Mouse (Mus musculus): ENCODE measurements around the gene Brca1. TPM values are rescaled to one million over a fixed set of nuclear protein-coding genes. Genes with fewer than 3 reads are reported as not detected.
"Not testable (repeated sequence)": the region's sequence is repeated elsewhere in the genome, so short reads cannot be mapped to it uniquely, and the experiment has no call there.

The Brca1 gene
- 21.6 and 23.0 TPM in 2 replicates for polyA plus RNA-seq (2016; fragmentation: Nextera tagmentation; extraction: Ambion mirVana)

DNA sequence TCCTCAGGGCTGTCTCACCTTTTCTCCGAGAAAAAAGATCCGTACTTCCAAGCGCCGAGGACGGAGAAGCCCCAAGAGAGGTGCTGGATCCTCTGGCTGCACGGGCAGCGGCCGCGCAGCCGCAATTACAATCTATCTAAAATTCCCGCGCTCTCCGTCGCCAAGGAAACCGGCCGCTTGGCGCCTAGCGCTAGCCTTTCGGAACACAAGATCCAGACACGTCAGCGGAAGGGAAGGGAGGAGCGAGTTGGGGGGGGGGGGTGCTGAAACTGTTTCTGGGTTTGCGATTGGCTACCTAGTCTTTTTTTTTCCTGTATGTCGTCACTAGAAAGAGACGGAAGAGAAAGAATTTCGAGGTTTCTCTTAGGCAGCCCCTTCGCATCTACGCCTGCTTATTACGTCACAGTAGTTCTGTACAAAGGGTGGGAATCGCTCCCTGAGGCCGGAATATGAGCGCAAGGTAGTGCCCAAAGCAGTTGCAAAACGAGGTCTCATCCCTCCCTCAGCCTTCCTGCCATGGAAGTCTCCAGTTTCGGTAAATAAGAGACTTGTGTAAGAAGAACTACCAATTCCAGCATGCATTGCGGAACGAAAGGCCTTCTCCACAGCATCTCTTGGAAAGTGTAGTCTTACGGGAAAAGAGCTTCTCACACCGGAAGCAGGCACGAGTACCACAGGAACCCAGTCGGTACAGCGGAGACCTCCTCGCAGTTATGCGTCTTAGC lies at the start of gene Brca1, which contains the start of gene Nbr1:
Gene Brca1, minus strand, starts transcription at position 205 of the 725 bp plus-strand sequence.
Gene Nbr1, plus strand, starts transcription at position 399 of the 725 bp plus-strand sequence.
- Histone ChIP-seq H3K4me3 (peak within 1 kb of the TSS; percentile 72), H3K9me3 (replicated peaks) (no peaks in the 10 kb centered on the region), H3K36me3 (peaks cover 47% of the 10 kb centered on the region), H3K4me1 (peaks cover 26% of the 10 kb centered on the region), H3K27me3 (ENCODE audit: low read depth, poor library complexity, severe bottlenecking) (no peaks in the 10 kb centered on the region), H3K27ac (replicated peaks) (peak within 1 kb of the TSS; percentile 98)
- under 1% methylated on average over 43 of the region's 43 CpGs for WGBS
- DNase-seq (ENCODE audit: low spot score): peak; percentile 97

DNA sequence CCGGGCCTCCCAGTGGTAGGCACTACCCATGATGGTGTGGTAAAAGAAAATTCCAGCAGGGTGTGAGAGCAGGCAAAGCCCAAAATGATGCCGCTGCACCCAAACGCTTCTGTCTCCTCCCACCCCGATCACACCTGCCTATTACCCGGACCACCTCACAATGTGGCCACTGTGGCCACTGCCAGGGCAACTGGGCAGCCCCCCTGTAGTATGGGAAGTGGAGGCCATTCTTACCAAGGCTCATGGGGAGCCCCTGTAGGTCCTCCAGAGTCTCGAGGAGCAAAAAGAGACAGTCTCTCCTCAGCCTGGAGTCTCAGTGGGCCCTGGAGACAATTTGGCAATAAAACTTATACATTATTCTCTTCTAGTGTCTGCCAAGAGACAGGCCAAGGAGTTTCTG lies 47.4 kb upstream of the Brca1 start, which contains the start of gene Gm11634:
Gene Gm11634, minus strand, starts transcription at position 101 of the 400 bp plus-strand sequence.
- Histone ChIP-seq H3K36me3 (no peaks in the 10 kb centered on the region), H3K4me1 (peaks cover 1% of the 10 kb centered on the region; the same call in 1 of the 2 replicates), H3K9me3 (replicated peaks) (no peaks in the 10 kb centered on the region), H3K27me3 (ENCODE audit: low read depth, poor library complexity, severe bottlenecking) (0 out of 2 replicates have a peak, but pooled peaks cover 6% of the 10 kb centered on the region), H3K27ac (replicated peaks) (no peak within 1 kb of the TSS), H3K4me3 (no peak within 1 kb of the TSS)
- 83% methylated on average over 6 of the region's 6 CpGs for WGBS
- no peak for DNase-seq (ENCODE audit: low spot score)

DNA sequence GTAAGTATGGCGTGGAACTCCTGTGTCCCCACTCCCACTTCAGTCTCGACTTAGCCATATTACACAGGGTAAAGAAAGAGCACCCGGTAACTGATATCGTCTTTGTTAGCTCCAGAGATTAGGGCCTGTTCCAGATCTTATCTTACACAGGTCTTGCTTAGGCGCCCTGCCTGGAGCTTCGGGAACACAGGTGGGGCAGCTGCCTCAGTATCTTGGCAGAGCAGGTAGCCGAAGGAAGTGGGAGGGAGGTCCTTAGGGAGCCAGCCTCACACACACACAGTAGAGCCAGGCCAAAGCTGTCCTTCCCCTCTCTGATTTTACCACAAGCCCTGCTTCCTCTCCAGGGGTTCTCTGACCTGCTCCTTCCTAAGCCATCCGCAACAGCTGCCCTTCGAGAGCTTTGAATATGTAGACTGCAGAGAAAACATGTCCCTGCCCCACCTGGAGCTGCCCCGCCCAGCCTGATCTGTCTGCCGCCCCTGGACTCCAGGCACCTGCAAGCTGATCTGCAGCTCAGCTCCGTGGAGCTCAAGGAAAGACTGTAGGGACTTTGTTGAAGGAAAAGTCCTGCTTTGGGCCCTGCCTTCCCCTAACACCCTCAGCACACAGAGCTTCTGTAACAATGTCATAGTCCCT lies 38.4 kb upstream of the Brca1 start:
- Histone ChIP-seq H3K4me3 (no peak overlapping the region), H3K36me3 (peaks cover 5% of the 10 kb centered on the region; the same call in 1 of the 2 replicates)
- DNase-seq (ENCODE audit: low spot score): no peak

DNA sequence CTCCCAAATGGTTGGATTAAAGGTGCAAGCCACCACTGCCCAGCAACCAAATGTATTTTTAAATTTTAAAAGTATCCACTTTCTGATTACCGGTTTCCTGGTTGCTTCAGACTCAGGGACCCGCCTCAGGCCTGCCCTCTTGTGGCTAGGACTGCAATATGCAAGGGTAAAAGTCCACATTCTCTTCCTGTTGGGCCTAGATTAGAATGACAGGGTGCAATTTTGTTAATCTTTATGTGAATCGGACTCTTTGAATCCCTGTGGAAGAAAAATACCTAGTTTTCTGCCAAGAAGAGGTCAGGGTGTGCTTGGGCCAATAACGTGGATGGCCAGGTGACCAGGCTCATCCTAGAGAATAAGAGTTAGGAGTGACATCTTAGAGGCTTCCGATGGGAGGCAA lies 37.7 kb upstream of the Brca1 start:
- no peaks in the 10 kb centered on the region for H3K4me1 ChIP-seq
- DNase-seq (ENCODE audit: low spot score): peak; percentile 53
- H3K27me3 ChIP-seq (ENCODE audit: low read depth, poor library complexity, severe bottlenecking): no peaks in the 10 kb centered on the region
- H3K36me3 ChIP-seq: peaks cover 5% of the 10 kb centered on the region; the same call in 1 of the 2 replicates
- H3K4me3 ChIP-seq: no peak overlapping the region
- WGBS: 33% methylated on average over 5 of the region's 5 CpGs
- H3K27ac ChIP-seq (replicated peaks): no peak overlapping the region
- H3K9me3 ChIP-seq (replicated peaks): no peaks in the 10 kb centered on the region

More for the DNA sequence above, 38.4 kb upstream of the Brca1 start:
- 80% methylated on average over 12 of the region's 12 CpGs for WGBS
- H3K27me3 ChIP-seq (ENCODE audit: low read depth, poor library complexity, severe bottlenecking): no peaks in the 10 kb centered on the region
- H3K27ac ChIP-seq (replicated peaks): no peak overlapping the region
- no peaks in the 10 kb centered on the region for H3K9me3 ChIP-seq (replicated peaks)
- no peaks in the 10 kb centered on the region for H3K4me1 ChIP-seq

DNA sequence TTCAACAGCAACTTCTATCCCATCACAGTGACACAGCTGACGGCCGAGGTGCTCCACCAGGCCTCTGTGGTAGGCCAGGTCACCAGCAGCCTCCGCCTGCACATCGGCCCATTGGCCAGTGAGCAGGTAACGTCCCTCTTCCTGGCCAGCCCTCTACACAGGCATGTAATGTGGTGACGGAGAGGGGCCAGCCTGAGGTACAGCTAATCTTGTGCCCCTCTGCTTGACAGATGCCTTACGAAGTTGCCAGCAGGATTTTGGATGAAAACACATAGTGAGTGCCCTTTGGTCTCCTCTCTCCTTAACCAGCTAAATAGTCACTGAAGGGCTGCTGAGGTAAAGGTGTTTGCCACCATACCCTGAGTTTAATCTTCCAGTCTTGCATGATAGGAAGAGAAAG lies 37.1 kb upstream of the Brca1 start:
- 92% methylated on average over 7 of the region's 7 CpGs for WGBS
- Histone ChIP-seq H3K4me1 (no peaks in the 10 kb centered on the region), H3K27ac (replicated peaks) (no peak overlapping the region), H3K4me3 (no peak overlapping the region), H3K36me3 (peaks cover 5% of the 10 kb centered on the region; the same call in 1 of the 2 replicates), H3K27me3 (ENCODE audit: low read depth, poor library complexity, severe bottlenecking) (no peaks in the 10 kb centered on the region), H3K9me3 (replicated peaks) (no peaks in the 10 kb centered on the region)
- no peak for DNase-seq (ENCODE audit: low spot score)

DNA sequence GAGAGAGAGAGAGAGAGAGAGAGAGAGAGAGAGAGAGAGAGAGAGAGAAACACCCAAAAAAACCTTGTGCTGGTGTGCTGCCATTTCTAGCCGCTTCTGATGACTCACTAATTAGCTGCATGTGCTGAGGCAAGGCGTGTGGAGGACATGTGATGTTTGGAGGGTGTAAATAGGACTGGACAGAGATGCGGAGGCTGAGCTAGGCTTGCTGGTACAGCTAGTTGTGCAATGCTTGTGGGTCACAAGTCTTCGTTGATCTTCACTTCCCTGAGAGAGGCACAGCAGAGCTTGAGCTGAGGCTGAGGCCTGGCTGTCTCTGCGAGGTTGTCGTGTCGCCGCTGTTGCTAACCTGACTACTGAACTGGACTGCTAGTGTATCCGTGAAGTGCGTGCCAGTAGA lies 35.9 kb upstream of the Brca1 start:
- H3K4me3 ChIP-seq: no peak overlapping the region
- 90% methylated on average over 10 of the region's 10 CpGs for WGBS
- no peak for DNase-seq (ENCODE audit: low spot score)
- no peaks in the 10 kb centered on the region for H3K9me3 ChIP-seq (replicated peaks)
- no peaks in the 10 kb centered on the region for H3K4me1 ChIP-seq
- no peak overlapping the region for H3K27ac ChIP-seq (replicated peaks)
- H3K36me3 ChIP-seq: peaks cover 5% of the 10 kb centered on the region; the same call in 1 of the 2 replicates
- no peaks in the 10 kb centered on the region for H3K27me3 ChIP-seq (ENCODE audit: low read depth, poor library complexity, severe bottlenecking)

DNA sequence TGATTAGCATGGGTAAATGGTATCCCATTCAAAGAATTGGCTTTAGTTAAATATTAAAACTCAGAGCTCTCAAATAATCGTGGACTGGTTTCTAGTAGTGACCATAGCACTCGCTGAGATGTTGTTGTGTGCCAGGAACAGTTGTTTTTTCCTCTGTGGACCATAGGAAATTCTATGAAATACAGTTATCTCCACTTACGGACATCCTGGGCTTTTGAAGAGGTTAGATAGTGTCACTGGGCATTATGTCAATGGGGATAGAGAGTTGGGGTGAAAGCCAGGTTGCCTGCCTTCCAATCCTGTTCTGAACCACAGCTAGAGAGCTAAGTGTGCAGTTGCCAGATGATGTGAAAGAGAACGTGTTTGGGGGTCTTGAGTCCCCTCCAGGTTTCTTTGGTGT lies 34.0 kb upstream of the Brca1 start:
- Histone ChIP-seq H3K4me1 (peaks cover 10% of the 10 kb centered on the region), H3K9me3 (replicated peaks) (no peaks in the 10 kb centered on the region), H3K27me3 (ENCODE audit: low read depth, poor library complexity, severe bottlenecking) (no peaks in the 10 kb centered on the region), H3K27ac (replicated peaks) (no peak overlapping the region), H3K4me3 (no peak overlapping the region), H3K36me3 (peaks cover 6% of the 10 kb centered on the region)
- DNase-seq (ENCODE audit: low spot score): no peak
- WGBS: 81% methylated on average over 4 of the region's 4 CpGs

DNA sequence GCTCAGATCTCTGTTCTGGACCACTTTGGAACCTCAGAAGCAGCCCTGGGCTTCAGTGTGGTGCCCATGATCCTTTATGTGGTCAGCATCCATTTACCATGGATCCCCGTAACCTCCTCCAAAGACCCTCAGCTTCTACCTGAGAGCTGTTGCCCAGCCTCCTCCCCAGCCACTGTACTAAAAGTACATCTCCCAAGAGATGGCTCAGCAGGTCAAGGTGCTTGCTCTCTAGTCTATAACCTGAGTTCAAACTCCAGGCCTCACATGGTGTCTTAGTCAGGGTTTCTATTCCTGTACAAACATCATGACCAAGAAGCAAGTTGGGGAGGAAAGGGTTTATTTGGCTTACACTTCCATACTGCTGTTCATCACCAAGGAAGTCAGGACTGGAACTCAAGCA lies 33.3 kb upstream of the Brca1 start:
- WGBS: 97% methylated on average over 1 of the region's 1 CpGs
- not testable (repeated sequence) for H3K27ac ChIP-seq (replicated peaks); H3K27me3 ChIP-seq (ENCODE audit: low read depth, poor library complexity, severe bottlenecking); H3K9me3 ChIP-seq (replicated peaks); H3K4me3 ChIP-seq; DNase-seq (ENCODE audit: low spot score)
- Histone ChIP-seq H3K4me1 (peaks cover 10% of the 10 kb centered on the region), H3K36me3 (peaks cover 14% of the 10 kb centered on the region)

DNA sequence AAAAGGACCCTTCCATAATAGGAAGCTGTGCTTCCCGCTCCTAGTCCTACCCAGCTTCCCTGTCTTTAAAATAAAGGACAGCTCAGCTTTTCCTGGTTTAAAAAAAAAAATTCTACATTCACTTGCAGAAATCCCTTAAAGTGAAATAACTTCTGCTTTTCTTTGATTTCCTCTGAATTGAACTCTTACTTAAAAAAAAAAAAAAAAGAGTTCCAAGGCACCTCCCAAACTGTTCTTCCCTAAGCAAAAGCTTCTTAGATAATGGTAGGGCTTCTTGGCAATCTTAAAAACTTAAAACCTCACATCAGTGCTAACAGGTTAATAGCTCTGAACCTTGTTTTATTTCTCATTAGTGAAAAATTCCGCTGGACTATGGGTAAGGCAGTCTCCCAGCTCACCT lies 31.4 kb upstream of the Brca1 start:
- Histone ChIP-seq H3K9me3 (replicated peaks) (no peaks in the 10 kb centered on the region), H3K4me3 (no peak overlapping the region), H3K36me3 (peaks cover 32% of the 10 kb centered on the region), H3K27ac (replicated peaks) (no peak overlapping the region), H3K4me1 (peaks cover 10% of the 10 kb centered on the region), H3K27me3 (ENCODE audit: low read depth, poor library complexity, severe bottlenecking) (no peaks in the 10 kb centered on the region)
- WGBS: 90% methylated on average over 2 of the region's 2 CpGs
- DNase-seq (ENCODE audit: low spot score): no peak

DNA sequence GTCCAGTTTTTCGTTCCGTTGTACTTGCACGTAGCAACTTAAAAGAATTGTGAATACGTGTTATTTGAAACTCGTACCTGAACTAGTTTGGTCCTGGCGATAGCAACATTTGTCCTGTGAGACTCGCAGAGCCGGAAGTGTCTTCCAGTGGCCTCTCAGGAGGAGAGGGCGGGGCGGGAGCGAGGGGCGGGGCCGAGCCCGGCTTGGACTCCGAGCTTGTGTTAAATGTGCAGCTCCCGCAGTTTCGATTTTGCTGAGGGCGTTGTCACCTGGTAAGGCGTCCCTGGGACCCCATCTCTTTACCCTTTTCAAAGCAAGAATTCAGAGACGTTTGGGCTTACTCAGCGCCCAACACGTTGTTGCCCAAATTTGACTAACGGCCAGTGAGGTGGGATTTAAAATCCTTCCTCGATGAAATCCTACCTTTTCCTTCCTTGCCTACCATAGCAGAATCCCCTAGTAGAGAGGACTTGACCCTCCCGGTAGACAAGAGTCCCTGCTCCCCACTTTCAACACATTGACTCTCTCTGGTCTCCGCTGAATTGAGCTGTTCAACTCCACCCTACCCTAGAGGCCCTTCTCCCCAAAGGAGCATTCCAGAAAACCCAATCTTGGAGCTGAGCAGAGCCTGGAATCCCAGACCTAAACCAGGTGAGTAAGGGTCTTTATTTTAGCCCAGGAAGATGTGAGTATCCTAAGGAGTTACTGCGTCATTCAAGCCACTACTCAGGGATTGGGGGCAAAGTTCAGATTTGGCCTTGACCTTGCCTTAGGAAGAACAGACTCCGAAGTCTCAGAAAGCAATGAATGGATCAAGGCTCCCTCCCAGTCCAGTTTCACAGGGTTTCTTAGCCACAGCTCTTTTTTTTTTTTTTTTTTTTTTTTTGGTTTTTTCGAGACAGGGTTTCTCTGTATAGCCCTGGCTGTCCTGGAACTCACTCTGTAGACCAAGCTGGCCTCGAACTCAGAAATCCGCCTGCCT lies 30.6 kb upstream of the Brca1 start, which contains the start of gene Tmem106a:
Gene Tmem106a, plus strand, starts transcription at position 189 of the 982 bp plus-strand sequence.
- H3K4me1 ChIP-seq: peaks cover 10% of the 10 kb centered on the region
- WGBS: 22% methylated on average over 30 of the region's 31 CpGs

DNA sequence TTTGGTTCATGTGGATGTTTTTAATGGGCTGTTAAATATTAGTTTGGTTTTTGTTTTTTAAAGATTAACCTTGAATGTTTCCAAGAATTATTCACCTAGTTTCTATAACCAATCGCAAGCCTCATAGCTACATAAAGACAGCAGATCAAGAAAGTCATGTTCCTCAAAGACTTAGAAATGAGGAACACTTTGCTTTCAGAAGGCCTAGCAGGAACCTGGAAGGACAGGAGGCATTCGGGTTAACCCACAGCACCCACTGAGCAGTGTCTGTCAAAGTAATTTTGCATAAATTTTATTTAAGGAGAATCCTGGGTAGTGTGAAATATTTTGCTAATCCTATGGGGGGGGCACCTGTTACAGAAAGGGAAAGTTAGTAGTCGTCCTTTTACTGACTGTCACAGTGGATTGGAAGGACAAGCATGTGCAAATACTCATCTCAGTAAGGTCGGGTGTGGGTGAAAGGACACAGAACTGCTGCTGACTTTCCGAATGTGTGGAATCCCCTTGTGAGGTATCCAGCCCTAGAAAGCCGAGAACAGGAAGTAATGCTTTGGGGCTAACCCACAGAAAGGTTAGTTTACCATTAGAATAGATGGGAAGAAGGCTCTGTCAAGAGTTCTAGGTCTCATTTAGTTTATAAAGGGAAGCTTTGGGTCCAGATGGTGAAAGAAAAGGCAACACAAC lies 29.5 kb upstream of the Brca1 start:
- Histone ChIP-seq H3K4me1 (peaks cover 10% of the 10 kb centered on the region), H3K27me3 (ENCODE audit: low read depth, poor library complexity, severe bottlenecking) (no peaks in the 10 kb centered on the region), H3K4me3 (no peak overlapping the region), H3K9me3 (replicated peaks) (no peaks in the 10 kb centered on the region), H3K27ac (replicated peaks) (no peak overlapping the region), H3K36me3 (peaks cover 46% of the 10 kb centered on the region)
- WGBS: 81% methylated on average over 6 of the region's 6 CpGs
- DNase-seq (ENCODE audit: low spot score): no peak

More for the DNA sequence above, 30.6 kb upstream of the Brca1 start, which contains the start of gene Tmem106a:
- Histone ChIP-seq H3K27me3 (ENCODE audit: low read depth, poor library complexity, severe bottlenecking) (no peaks in the 10 kb centered on the region), H3K36me3 (peaks cover 41% of the 10 kb centered on the region), H3K4me3 (peak within 1 kb of the TSS; percentile 50), H3K27ac (replicated peaks) (peak within 1 kb of the TSS; percentile 19), H3K9me3 (replicated peaks) (no peaks in the 10 kb centered on the region)
- DNase-seq (ENCODE audit: low spot score): peak; percentile 67

All from midbrain, embryonic 10.5 days (tissue).